Mouse (Mus musculus) left cerebral cortex, adult 9 months (tissue): Measurements from ENCODE around the gene Sbf2.

Source experiments
- DNase-seq, 2 experiments: peaks; one replicate each; pipeline ENCODE4 v3.0.0; 2022; ENCODE audit warnings: low spot score in 2 of 2

The Sbf2 gene

GRCm38 (mm10) chr7:110309246-110309645, 305.5 kb downstream of the Sbf2 start:
- DNase-seq, result no peak

GRCm38 (mm10) chr7:110307741-110308140, 307.0 kb downstream of the Sbf2 start:
- DNase-seq, result no peak

DNA sequence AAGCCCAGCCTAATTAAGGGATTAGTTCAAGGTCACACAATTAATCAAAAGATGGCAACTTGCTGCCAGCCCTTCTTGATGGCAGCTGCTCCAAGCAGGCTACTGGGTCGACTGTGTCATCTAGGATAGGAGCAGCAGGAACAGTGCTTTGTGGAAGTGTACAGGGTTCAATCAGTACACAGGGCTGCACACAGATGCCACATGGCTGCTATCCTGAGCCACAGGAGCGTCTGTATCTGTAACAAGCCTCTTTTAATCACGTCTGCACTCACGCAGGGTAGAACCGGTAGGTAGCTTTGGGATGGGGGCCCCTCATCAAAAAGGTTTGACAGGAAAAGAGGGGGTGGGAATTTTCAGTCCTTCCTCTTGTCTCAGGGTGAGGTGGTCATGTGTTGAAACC, 308.4 kb downstream of the Sbf2 start:
- no peak for DNase-seq

DNA sequence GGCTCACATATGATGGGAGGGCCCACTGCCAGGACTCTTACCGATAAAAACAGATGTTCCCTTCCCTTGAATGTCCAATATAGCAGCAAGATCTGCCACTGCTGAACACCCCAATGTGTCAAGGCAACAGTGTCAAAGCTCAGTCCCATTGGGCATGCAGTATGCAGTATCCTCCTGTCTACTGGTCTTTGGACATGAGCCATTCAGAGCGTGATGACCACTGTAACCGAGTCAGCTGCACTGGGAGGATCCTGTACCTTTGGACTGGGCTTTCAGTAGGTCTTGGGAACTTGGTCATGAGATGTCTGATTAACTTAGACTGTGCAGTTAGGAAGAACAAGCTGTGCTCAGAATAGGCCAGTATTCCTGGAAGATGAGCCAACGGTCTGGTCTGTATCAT, 309.2 kb downstream of the Sbf2 start:
- DNase-seq, result no peak

GRCm38 (mm10) chr7:110302886-110303285, 311.8 kb downstream of the Sbf2 start:
- no peak for DNase-seq

DNA sequence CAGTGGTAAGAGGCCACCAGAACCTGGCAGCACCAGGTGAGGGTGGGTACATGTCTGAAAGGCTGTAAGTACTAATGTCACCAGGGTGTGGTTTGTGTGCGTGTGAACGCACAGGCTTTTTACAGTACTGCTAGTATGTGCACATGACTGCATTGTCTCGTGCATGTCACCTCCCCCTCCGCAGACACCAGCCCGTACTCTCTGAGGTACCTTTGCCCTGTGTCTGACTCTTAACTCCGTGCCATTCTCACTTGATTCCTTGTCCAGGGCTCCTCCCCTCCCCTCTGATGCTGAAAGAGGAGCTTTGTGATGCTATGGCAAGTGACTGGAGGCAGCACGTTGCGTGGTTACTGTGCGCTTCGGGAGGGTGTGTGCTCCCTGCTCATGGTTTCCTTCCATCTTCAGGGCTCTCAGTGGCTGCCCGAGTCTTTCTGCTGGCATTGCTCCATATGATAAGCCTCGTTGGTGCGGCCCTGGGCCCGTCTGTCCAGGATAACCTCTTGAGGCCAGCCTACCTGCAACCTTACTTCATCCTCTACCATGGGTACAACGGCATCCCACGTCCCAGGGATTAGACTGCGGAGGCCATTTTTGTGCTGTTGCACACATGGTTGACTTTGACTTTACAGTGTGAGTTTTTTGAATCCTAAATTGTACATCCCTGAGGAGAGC, 315.8 kb downstream of the Sbf2 start:
- no peak for DNase-seq

- DNase-seq, result no peak
These were observed 316.6 kb downstream of the Sbf2 start for GRCm38 (mm10) chr7:110298090-110298489.

- DNase-seq, result no peak
These were observed 317.1 kb downstream of the Sbf2 start for GRCm38 (mm10) chr7:110297611-110298010.

GRCm38 (mm10) chr7:110296889-110297603, 317.7 kb downstream of the Sbf2 start:
- no peak for DNase-seq

- no peak for DNase-seq
These were observed 325.1 kb downstream of the Sbf2 start for GRCm38 (mm10) chr7:110289647-110290046.

DNA sequence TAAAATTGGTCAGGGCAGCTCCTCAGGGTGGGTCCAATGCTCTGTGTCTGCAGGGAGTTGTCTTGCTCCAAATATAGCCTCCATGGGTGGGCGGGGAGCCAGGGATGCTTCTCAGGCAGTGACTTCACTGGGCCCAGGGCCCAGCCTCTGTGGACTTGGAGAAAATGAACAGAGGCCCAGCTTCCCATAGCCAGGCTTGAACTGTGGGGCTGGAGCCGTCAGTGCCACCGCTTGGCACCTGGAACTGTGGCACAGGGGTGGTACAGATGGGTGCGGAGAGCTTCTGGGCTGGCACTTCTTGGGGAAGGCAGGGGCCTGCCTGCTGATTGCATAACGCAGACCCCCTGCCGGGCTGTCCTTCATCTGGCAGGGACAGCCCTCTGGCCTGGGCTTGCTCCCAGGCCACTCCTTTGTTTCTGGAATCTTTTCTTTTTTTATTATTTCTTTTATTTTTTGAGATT, 326.0 kb downstream of the Sbf2 start:
- peak in 1 of 2 experiments; percentile 15 for DNase-seq

DNA sequence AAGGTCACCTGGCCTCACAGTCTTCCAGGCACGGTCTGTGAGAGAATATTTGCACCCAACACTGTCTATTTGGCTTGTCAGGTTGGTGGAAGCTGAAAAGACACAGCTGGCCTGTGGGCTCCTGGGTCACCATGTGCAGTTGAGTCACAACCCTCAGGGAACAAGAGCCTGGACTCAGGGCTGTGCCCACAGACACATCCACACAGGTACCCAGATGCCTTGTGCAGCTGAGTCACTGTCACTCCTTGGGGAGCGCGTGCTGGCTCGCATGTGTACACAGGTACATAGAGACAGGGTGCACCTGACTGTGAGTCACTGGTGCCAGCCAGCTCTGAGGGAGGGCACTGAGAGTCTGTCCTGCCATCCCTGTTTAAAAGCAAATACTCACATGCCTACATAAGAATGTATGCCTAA, 326.5 kb downstream of the Sbf2 start:
- DNase-seq, result no peak

GRCm38 (mm10) chr7:110287476-110288071, 327.1 kb downstream of the Sbf2 start:
- DNase-seq, result no peak

DNA sequence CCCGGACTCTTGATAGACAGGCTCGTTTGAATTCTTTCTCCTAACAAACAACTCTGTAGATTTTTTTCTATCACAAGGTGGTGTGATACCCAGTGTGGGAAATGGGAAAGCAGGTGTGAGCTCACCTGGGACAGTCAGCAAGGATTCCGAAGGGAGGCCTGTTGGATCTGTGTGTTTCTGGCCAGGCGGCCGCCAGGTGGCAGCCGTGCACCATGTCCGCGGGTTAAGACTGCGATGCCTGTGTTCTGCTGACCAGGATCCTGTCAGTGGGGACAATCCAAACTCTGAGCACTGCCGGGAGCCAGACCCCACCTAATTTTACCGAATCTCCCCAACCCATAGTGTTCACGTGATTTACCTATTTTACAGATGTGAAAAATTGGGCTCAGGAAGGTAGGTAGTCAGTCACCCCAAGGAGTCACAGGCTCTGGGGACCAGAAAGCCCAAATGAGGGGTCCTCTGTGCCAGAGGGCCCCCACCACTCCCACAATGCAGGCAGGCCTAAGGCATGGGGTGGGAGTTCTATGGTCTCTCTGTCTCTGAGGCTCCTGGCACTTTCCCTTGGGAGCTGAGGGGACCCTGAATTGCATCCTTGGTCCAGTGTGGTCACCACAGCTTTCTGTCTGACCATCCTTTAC, 327.8 kb downstream of the Sbf2 start:
- peak; percentile 25 to 84 for DNase-seq

DNA sequence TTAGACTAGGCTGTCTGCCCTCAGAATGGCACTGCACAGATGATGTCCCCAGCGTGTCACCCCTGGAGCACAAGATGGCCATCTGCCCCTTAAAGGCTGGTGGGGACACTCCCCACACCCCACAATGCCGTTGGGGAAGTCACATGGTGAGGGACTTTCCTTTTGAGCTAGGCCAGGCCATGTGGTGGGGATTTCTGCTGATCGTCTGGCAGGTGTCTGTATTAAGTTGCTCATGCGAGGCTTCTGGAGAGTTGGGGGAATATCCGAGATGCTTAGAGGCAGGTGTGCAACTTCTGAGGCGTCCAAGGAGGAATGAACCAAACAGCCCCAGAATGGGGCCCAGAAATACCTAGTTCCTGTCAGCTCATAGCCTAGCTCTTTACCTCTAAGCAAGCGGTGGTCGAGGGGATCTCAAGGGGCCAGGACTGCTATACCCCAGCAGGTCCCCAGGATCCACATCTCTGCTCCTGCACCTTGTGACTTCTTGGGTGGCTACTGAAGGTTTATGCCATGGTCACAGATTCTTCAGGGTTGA, 328.5 kb downstream of the Sbf2 start:
- DNase-seq, result no peak

- no peak for DNase-seq
These were observed 328.9 kb downstream of the Sbf2 start for GRCm38 (mm10) chr7:110285849-110286151.

- no peak for DNase-seq
These were observed 329.5 kb downstream of the Sbf2 start for GRCm38 (mm10) chr7:110285076-110285848.

DNA sequence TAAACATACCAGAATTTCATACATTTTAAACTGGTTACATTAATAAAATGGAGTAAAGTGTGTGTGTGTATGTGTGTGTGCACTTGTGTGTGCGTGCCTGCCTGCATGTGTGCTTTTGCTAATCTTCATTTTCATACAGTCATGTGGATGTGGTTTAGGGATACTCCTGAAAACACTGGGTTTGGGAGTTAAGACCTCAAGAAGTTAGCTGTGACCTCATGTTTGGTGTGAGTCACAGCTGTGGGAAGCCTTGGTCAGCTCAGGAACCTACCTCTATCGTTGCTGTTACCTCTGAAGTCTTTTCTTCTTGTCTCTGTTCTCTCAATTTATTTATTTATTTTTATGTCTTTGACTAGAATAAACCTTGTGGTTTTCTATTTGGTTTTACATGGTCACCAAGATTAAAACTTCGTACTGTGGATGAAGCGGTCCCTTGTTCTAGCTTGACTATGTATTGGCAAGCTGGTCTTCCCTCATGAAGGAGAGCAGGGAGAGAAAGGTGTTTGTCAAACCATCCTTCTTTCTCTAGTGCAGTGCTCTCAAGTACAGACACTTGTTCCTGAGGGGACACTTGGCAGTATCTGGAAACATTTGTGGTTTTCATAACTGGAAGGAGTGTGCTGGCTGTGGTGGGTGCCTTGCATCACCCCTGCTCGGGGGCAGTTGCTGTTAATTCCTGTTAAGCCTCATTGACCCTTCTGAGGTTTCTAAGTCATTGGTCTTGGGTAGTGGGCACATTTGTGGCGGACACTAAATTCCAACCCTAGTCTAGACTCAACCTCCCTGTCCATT, 331.0 kb downstream of the Sbf2 start:
- no peak for DNase-seq

GRCm38 (mm10) chr7:110282797-110283196, 331.9 kb downstream of the Sbf2 start:
- DNase-seq, result no peak

GRCm38 (mm10) chr7:110281435-110282256, 333.1 kb downstream of the Sbf2 start:
- no peak for DNase-seq
